Mouse (Mus musculus) intestine, embryonic 14.5 days (tissue): ENCODE results near the gene Aif1. TPM values are rescaled to one million over a fixed set of nuclear protein-coding genes. Genes with fewer than 3 reads are reported as not detected.

Source experiments
- ATAC-seq: fragments of 200-750 bp; cut with Nextera tagmentation; replicated peaks from 2 replicates; pipeline ENCODE4 v1.8.0; 2017; ENCODE audit warnings: low read depth, moderate number of reproducible peaks, moderate TSS enrichment, moderate library complexity; ENCODE audit not compliant: low FRiP score, low TSS enrichment
- DNase-seq: peaks from one replicate; pipeline ENCODE4 v3.0.0-alpha.2; 2018; ENCODE audit warnings: low spot score
- H3K27ac ChIP-seq: fragments of 300-500 bp; sonication (generic); 2 replicates; pipeline ENCODE4 v1.5.1; 2014; ENCODE audit warnings: low read depth, mild to moderate bottlenecking, control low read depth
- H3K27me3 ChIP-seq: fragments of 300-500 bp; sonication (generic); replicated peaks from 2 replicates; pipeline ENCODE4 v1.6.1; 2014; ENCODE audit warnings: low read length, control low read depth; ENCODE audit not compliant: control insufficient read depth, insufficient read depth
- H3K36me3 ChIP-seq: fragments of 300-500 bp; sonication (generic); 2 replicates; pipeline ENCODE4 v1.6.1; 2014; ENCODE audit warnings: low read length, control low read depth; ENCODE audit not compliant: control insufficient read depth, insufficient read depth
- H3K4me1 ChIP-seq: fragments of 300-500 bp; sonication (generic); replicated peaks from 2 replicates; pipeline ENCODE4 v1.6.1; 2014; ENCODE audit warnings: low read length, control low read depth, mixed read lengths; ENCODE audit not compliant: control insufficient read depth, insufficient read depth
- H3K4me2 ChIP-seq: fragments of 300-500 bp; sonication (generic); 2 replicates; pipeline ENCODE4 v1.6.1; 2014; ENCODE audit warnings: low read length
- H3K4me3 ChIP-seq: fragments of 300-500 bp; sonication (generic); 2 replicates; pipeline ENCODE4 v1.5.1; 2014; ENCODE audit warnings: low read depth, low read length, control low read depth, mixed read lengths
- H3K9ac ChIP-seq: fragments of 300-500 bp; sonication (generic); 2 replicates; pipeline ENCODE4 v1.6.1; 2014; ENCODE audit warnings: mild to moderate bottlenecking, low read length
- H3K9me3 ChIP-seq: fragments of 300-500 bp; sonication (generic); 2 replicates; pipeline ENCODE4 v1.6.1; 2016; ENCODE audit warnings: low read length, control low read depth; ENCODE audit not compliant: control insufficient read depth
- WGBS: fragments of 180-500 bp; shearing (Covaris S2); extraction: QIAGEN DNeasy Blood & Tissue Kit; methylation state at CpG from one replicate; pipeline ENCODE4 v1.1.7; 2014; 5-methylcytosine and 5-hydroxymethylcytosine counted together
- polyA plus RNA-seq: library from polyadenylated mRNA; unstranded; fragments of >200 nt; fragmentation: Nextera tagmentation; extraction: Ambion mirVana; gene quantifications from 2 replicates; pipeline ENCODE4 v1.2.1, GENCODE M21; 2014

Gene Aif1
- polyA plus RNA-seq, result 15.4 and 17.5 TPM in 2 replicates

DNA sequence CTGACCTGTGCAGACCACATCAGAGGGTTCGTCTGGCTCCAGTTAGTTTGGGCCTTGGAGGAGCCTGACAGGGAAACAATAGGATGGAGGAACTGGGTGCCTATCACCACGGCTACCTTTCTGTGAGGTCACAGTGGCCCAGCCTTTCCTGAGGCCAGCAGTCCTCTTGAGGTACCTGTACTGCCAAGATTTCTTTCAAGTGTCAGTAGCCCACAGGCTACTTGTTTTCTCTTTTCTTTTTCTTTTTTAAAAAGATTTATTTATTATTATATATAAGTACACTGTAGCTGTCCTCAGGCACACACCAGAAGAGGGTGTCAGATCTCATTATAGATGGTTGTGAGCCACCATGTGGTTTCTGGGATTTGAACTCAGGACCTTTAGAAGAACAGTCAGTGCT is at the start of gene Aif1:
Gene Aif1 (minus strand): TSS at position 101 of the 400 bp plus-strand sequence.
- DNase-seq (no peak), ATAC-seq (no peak)
- Histone ChIP-seq H3K27me3 (no peaks in the 10 kb centered on the region), H3K4me1 (no peaks in the 10 kb centered on the region), H3K36me3 (no peaks in the 10 kb centered on the region), H3K27ac (no peak within 1 kb of the TSS), H3K4me2 (no peak within 1 kb of the TSS), H3K9ac (no peak within 1 kb of the TSS), H3K4me3 (no peak within 1 kb of the TSS), H3K9me3 (no peaks in the 10 kb centered on the region)
- WGBS, result 57% methylated on average over 2 of the region's 2 CpGs

DNA sequence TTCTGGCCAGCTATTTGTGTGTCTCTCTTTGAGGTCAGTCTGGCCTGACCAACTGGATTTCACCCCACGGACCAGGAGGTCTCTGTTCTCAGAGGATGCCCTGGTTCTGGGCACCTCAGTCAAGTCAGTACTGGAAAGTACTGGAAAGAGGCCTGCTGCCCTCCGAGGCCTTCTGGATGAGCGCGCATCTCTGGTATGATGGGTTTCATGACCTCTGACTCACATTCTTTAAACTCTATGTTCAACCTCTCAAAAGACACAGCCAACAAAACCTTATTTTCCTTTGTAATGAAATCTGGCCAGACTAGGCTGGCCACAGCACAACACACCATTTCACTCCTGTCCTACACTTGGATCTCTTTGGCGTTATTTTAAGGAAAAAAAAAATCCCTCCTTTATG is 49.6 kb upstream of the Aif1 start:
- no peak overlapping the region for H3K4me2 ChIP-seq
- no peak overlapping the region for H3K9ac ChIP-seq
- H3K4me3 ChIP-seq, result no peak overlapping the region
- no peak overlapping the region for H3K27ac ChIP-seq
- peaks cover 14% of the 10 kb centered on the region for H3K4me1 ChIP-seq
- ATAC-seq (no peak), DNase-seq (no peak)
- WGBS, result 94% methylated on average over 5 of the region's 5 CpGs
- H3K36me3 ChIP-seq, result peaks cover 28% of the 10 kb centered on the region
- no peaks in the 10 kb centered on the region for H3K27me3 ChIP-seq
- no peaks in the 10 kb centered on the region for H3K9me3 ChIP-seq

GRCm38 (mm10) chr17:35224641-35225040 is 48.8 kb upstream of the Aif1 start:
- no peak overlapping the region for H3K4me3 ChIP-seq
- peaks cover 32% of the 10 kb centered on the region for H3K36me3 ChIP-seq
- no peak overlapping the region for H3K27ac ChIP-seq
- H3K9me3 ChIP-seq, result no peaks in the 10 kb centered on the region
- 93% methylated on average over 4 of the region's 4 CpGs for WGBS
- H3K9ac ChIP-seq, result no peak overlapping the region
- no peaks in the 10 kb centered on the region for H3K27me3 ChIP-seq
- ATAC-seq (no peak), DNase-seq (no peak)
- H3K4me2 ChIP-seq, result no peak overlapping the region
- H3K4me1 ChIP-seq, result peaks cover 16% of the 10 kb centered on the region

- Histone ChIP-seq H3K4me3 (no peak overlapping the region), H3K9me3 (no peaks in the 10 kb centered on the region), H3K27ac (no peak overlapping the region), H3K4me2 (no peak overlapping the region), H3K4me1 (peaks cover 16% of the 10 kb centered on the region), H3K9ac (no peak overlapping the region), H3K27me3 (no peaks in the 10 kb centered on the region), H3K36me3 (peaks cover 28% of the 10 kb centered on the region)
- DNase-seq (no peak), ATAC-seq (no peak)
- 65% methylated on average over 6 of the region's 6 CpGs for WGBS
Measured at GRCm38 (mm10) chr17:35222299-35222698, 46.4 kb upstream of the Aif1 start.

- peaks cover 26% of the 10 kb centered on the region for H3K36me3 ChIP-seq
- H3K27ac ChIP-seq, result peak within 1 kb of the TSS; percentile 57
- no peak within 1 kb of the TSS for H3K4me2 ChIP-seq
- H3K9me3 ChIP-seq, result no peaks in the 10 kb centered on the region
- H3K4me3 ChIP-seq, result no peak within 1 kb of the TSS
- DNase-seq, result no peak
- WGBS, result 69% methylated on average over 28 of the region's 28 CpGs
- H3K9ac ChIP-seq, result peak within 1 kb of the TSS; percentile 13; the same call in 1 of the 2 replicates
- ATAC-seq, result no peak
- peaks cover 16% of the 10 kb centered on the region for H3K4me1 ChIP-seq
- no peaks in the 10 kb centered on the region for H3K27me3 ChIP-seq
Measured at GRCm38 (mm10) chr17:35220156-35220952, 44.5 kb upstream of the Aif1 start, which contains the start of gene Gm16181. TSS of gene Gm16181 (plus strand) at chr17:35220834.

DNA sequence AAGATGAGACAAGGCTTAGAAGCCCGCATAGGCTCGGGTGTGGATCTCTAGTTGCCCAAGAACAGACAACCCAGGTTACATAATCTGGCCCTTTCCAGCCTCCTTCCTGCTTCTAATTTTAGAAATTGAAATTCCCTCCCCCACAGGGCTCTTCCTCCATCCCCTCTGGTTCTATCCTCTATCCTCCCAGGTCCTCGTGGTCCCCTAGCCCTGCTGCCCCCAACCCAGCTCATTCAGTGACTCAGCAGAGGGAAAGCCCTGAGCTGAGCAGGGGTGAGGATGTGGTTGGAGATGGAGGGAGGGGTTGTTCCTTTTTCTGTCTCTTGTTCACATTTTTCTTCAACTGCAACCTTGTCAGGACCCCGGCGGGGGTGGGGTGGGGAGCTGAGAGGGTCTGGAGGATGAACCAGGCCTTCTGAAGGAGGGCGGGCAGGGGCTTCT is 43.8 kb upstream of the Aif1 start:
- ATAC-seq (no peak), DNase-seq (no peak)
- Histone ChIP-seq H3K27ac (no peak overlapping the region), H3K36me3 (peaks cover 20% of the 10 kb centered on the region), H3K27me3 (no peaks in the 10 kb centered on the region), H3K4me2 (no peak overlapping the region), H3K4me1 (peaks cover 16% of the 10 kb centered on the region), H3K9me3 (no peaks in the 10 kb centered on the region), H3K4me3 (no peak overlapping the region), H3K9ac (no peak overlapping the region)
- WGBS, result 67% methylated on average over 6 of the region's 6 CpGs

DNA sequence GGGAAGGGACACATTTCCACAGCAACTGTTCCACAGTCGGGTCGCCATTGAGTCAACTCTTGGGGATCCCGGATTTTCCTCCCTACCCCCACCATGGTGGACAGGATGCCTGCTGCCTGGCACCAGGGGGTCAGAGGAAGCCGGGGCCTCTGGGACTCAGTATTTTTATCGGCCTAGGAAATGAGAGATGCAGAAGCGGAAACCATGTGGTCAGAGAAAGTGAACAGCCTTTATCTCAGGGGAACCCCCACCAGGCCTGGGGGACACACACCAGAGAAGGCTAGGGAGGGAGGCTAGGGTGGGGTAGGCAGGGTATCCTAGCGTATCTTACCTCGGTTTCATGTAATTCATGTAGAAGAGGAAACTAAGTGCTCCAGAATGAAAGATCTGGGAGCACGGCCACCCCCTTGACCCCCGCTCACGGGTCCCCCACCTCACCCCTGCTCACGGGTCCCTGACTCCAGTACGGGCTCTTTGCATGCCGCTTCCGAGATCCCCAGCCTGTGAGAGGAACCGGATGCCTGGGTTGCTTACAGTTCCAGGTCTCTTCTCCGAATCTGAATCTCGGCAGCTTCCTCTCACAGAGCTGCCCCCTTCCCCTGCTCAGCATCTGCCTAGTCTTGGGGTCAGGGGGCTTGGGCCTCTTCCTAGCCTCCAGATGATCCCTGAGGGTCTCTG is 42.8 kb upstream of the Aif1 start:
- ATAC-seq, result no peak
- DNase-seq, result no peak
- H3K9me3 ChIP-seq, result no peaks in the 10 kb centered on the region
- H3K4me3 ChIP-seq, result no peak overlapping the region
- no peaks in the 10 kb centered on the region for H3K27me3 ChIP-seq
- peaks cover 20% of the 10 kb centered on the region for H3K36me3 ChIP-seq
- H3K9ac ChIP-seq, result no peak overlapping the region
- 0 out of 2 replicates have a peak overlapping the region, but pooled peaks have one; percentile 2 for H3K27ac ChIP-seq
- H3K4me1 ChIP-seq, result peaks cover 16% of the 10 kb centered on the region
- no peak overlapping the region for H3K4me2 ChIP-seq
- 75% methylated on average over 18 of the region's 18 CpGs for WGBS

DNA sequence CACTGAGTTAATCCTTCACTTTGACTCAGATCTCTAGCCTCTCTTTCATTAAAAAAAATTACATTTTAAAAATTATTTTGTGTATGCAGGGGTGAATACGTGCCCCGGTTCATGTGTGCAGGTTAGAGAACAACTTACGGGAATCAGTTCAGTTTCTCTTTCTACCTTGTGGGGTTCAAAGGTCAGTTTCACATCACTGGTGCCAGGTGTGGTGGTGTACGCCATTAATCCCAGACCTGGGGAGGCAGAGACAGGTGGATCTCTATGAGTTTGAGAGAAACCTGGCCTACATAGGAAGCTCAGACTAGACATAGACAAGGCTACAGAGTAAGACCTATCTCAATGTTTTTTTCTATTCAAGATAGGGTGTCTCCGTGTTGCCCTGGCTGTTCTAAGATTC is 37.2 kb upstream of the Aif1 start:
- H3K9me3 ChIP-seq, result no peaks in the 10 kb centered on the region
- H3K4me3 ChIP-seq, result no peak overlapping the region
- DNase-seq (no peak), ATAC-seq (no peak)
- H3K4me1 ChIP-seq, result no peaks in the 10 kb centered on the region
- H3K4me2 ChIP-seq, result no peak overlapping the region
- no peak overlapping the region for H3K27ac ChIP-seq
- H3K9ac ChIP-seq, result no peak overlapping the region
- H3K27me3 ChIP-seq, result no peaks in the 10 kb centered on the region
- 90% methylated on average over 5 of the region's 5 CpGs for WGBS
- H3K36me3 ChIP-seq, result no peaks in the 10 kb centered on the region
